Mouse (Mus musculus) urinary bladder, postnatal 10 days (tissue): ENCODE measurements around the gene Calml3.
"Not testable (repeated sequence)": the region's sequence is repeated elsewhere in the genome, so short reads cannot be mapped to it uniquely, and the experiment has no call there.

Experiments used
- DNase-seq: peaks from one replicate; pipeline ENCODE4 v3.0.0; 2022; ENCODE audit warnings: low spot score

Calml3 gene

DNA sequence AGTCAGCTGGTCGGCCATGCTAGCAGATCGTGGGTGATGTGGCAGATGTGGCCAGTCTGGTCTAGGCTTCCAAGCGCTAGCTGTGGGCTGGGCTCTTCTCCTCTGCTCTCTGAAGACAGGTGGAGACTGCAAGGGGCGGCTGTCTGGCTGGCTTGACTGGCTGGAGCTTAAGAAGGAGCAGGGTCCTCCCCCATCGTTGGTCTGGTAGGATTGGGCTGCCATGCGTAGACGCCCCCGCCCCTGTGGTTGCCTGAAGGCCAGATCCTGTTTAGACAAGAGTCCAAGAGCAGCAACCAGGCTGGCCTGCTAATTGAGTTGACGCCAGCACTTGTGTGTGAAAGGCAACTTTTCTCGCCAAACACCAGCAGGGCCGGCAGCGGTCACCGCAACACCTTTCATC lies at the start of gene Calml3:
Gene Calml3, minus strand, starts transcription at position 131 of the 400 bp plus-strand sequence.
- DNase-seq: no peak

DNA sequence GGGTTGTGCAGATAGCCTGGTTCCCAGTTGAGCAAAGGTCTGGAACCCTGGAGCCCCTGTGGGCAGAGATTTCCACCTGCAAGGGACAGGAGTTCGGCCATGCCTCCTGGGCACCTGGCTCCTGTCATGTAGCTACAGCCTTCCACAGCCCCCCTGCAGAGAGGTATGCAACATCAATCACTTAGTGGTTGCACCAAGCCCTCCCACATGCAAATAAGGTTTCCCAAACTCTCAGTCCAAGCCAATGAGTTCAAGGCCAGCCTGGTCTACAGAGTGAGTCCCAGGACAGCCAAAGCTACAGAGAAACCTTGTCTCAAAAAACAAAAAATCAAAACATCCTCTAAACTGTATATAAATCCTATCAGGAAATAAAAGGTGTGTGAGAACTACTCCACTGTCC lies 46.2 kb upstream of the Calml3 start:
- DNase-seq: no peak

DNA sequence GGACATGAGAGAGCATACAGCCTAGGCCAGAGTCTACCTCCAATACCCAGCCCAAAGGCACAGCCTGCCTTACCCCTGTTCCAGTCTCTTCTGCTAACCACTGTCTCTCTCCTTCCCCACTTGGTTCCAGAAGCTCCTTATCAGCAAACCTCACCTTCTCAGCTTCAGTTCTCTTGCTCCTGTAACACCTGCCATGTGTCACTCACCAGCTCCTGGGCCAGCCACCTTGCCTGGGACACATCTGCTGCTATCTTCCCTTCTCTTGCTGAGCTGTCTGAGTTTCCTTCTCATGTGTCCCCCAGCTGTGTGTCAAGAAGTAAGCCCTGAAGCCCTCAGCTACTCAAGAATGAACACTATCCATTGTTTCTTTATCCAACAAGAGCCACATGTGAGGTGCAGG lies 36.5 kb upstream of the Calml3 start:
- not testable (repeated sequence) for DNase-seq

DNA sequence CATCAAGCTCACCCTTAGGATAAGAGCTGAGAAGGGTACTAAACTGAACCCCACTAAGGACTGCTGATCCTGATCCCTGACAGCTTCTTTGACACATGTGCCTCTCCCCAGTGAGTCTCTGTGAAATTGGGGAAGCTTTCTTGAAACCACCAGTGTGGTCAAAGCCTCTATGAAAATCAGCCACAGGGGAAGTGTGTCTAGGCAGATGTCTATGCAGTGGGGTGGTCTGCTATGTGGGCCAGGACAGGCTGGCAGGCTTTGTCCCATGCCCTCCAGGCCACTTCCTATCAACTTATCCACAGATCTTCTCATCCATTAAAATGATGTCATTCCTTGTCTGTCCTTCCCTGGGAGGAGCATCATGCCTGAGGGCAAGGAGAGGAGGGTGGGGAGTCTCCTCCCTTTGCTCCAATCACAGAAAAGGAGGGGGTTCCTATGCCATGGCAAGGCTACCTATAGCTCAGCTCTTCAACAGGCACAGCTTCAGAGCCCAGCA lies 33.2 kb upstream of the Calml3 start, which contains the start of gene Calm4:
Gene Calm4, plus strand, starts transcription at position 446 of the 496 bp plus-strand sequence.
- not testable (repeated sequence) for DNase-seq

DNA sequence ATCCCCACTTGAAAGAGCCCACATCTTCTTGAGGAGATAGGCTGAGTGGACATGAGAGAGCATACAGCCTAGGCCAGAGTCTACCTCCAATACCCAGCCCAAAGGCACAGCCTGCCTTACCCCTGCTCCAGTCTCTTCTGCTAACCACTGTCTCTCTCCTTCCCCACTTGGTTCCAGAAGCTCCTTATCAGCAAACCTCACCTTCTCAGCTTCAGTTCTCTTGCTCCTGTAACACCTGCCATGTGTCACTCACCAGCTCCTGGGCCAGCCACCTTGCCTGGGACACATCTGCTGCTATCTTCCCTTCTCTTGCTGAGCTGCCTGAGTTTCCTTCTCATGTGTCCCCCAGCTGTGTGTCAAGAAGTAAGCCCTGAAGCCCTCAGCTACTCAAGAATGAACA lies 29.5 kb upstream of the Calml3 start:
- not testable (repeated sequence) for DNase-seq

DNA sequence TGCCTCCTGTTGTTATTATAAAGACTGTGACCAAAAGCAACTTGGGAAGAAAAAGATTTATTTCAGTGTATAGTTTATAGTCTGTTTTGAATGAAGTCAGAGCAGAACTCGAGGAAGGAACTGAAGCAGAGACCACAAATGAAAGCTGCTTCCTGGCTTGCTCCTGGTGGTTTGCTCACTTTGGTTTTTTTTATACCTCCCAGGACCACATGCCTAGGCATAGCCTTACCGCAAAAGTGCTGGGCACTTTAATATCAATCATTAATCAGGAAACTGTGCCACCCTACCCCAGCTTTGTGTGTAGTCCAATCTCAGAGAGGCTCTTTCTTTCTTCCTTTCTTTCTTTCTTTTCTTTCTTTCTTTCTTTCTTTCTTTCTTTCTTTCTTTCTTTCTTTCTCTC lies 28.3 kb upstream of the Calml3 start:
- no peak for DNase-seq

DNA sequence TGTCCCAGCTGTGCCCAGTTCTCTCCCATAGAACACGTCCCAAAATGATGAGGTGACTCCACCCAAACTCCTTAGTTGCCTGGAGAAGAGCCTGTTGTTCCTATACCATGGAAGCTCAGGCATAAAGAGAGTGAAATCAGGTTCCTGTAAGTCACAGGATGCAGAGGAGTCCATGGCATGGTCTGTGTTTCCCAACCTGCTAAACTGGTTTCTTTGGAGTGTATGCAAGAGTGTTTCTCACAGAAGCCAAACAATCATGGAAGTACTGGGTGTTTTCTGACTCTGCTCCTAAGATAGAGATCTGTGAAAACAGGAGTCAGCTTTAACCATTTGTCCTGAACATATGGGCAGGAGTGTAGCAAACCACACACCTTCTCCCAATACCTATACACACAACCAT lies 27.9 kb upstream of the Calml3 start:
- no peak for DNase-seq

DNA sequence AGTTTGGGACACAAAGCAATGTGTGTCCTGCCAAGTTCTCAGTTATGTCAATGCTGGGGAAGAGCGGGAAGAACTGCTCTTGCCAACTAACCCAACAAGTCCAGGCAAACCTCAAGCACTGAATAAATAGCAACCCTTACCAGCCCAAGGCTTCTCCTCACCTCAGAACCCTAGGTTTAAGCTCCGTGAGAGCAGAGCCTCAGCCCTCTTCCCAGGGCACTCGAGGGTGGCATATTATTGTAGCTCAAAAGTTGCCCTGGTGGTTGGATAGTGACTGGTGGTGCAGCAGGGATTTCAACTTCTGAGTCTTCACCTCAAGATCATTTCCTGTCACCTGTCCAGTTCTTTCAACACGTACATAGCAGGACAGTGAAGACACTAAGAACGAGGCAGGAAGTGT lies 27.4 kb upstream of the Calml3 start:
- no peak for DNase-seq

DNA sequence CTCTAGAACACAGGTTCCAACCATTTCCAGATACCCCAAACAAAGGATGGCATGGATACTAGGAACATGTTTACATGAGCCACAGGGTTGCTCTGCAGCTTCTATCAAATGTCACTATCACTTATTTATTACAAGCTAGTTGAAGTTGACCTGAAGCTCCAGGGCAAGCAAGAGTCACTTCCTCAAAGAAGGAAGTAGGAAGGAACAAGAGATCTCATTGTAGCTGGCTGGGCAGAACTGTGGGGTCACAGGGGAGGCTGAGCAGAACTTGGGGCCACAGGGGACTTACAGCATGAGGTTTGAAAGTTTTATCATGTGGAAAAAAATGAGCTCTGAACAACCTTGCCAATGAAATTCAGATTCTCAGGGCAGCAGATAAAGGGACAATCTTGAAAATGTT lies 21.6 kb upstream of the Calml3 start:
- no peak for DNase-seq

DNA sequence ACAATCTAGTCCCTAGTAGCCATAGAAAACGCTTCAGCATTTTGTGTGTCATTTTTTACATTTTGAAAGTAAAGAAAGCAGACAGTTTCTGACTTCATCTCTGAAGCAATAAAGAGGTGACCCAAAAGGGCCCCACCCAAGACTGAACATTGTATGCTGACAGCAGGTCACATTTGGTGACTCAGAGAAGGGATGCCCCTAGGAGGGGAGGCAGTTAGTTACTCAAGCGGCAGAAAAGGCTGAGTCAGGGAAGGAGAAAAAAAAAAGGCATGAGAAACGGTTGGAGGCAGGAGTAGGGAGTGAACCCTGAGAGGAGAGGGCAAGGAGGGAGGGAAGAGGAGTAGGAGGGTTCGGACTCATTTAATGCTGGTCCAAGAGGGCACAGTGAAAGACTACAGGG lies 18.0 kb upstream of the Calml3 start:
- no peak for DNase-seq

DNA sequence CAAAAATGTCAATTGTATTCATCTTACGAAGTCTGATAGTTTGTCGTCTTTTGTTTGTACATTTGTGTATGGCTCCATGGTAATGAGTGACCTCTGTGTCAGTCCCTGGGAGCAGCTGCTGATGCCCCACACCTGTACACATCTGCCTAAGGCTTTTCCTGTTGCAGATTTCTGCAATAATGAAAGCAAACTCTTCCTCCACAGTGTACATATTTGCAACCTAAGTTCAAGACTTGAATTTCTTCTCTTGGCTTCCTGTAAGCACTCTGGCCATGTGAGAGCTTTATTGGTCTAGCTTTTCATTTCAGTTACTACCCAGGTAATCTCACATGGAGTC lies 14.6 kb upstream of the Calml3 start:
- DNase-seq: no peak

DNA sequence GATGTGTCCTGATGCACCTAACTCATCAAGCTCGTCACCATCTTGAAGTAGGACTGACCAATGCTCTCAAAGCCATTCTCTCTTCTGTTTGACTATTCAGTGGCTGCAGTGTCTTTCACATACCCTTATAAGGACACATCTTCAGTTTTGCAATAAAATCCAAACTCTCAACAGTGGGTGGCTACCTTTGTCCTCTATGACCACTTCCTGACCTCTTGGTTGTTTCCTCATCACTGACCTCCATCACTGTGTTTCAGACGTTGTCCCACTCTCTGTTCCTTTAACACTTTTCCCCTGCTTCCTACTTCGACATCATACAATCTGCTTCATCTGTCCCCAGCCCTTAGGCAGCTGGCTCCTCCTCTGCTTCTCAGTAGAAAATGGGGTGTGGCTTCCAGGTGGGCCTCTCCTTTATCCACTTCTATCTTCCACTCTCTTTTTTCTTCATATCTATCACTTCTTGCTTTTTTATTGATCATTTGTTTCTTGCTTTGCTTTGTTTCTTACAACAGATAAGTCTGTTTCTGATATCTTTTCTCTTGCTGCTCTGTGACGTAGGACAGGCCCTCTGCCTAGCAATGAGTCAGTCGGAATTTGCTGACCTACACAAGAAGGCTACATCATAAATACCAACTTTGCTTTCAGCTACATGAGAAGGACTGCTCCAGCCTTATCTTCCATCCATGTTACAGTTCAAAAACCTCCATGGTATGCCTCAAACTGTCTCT lies 14.1 kb upstream of the Calml3 start:
- DNase-seq: no peak

DNA sequence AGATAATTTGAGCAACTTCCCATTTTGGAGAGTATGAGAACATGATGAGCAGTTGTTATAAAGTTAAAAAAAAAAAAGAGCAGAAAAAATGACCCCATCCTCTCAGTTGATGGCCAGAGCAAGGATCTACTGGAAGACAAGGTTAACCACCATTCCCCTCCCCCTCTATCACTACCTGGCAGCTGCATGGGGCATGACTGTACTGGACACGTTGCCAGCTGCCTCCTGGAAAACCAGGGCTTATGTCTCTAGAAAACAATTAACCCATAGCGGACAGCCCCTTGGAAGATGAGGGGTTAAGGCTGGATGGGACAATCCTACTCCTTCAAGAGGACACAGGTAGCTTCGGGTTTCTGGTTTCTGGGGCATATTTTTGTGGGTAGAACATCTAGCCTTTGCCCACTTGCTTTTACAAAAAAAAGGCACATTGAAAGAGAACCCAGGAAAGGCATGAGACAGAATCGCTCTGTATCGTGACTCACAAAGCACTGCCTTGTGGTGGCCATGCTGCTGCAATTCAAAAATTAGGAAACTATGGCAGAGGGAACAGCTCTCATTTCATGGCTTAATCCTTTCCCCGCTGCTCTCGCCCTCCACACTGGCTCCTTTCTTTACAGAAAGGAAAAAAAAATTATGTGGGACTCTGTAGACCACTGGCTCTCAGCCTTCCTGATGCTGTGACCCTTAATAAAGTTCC lies 3.2 kb upstream of the Calml3 start:
- no peak for DNase-seq

DNA sequence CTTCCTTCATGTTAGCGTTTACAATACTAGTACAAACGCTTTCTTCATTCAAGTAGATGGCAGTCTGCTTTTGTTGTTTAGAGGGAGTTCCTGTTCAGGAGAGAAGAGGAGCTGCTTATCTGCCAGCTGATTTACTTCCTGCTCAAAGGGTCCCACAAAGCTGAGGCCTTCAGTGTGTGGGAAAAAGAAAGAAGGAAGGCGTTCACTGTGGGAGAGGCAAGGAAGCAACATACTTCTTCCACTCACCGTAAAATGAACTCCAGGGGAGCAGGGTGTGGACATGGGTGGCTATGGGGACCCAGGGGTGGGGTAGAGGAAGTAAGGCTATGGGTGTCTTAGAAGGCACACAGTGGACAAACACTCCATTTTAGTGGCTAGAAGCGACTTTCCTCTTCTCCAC lies 1.5 kb upstream of the Calml3 start:
- DNase-seq: no peak

DNA sequence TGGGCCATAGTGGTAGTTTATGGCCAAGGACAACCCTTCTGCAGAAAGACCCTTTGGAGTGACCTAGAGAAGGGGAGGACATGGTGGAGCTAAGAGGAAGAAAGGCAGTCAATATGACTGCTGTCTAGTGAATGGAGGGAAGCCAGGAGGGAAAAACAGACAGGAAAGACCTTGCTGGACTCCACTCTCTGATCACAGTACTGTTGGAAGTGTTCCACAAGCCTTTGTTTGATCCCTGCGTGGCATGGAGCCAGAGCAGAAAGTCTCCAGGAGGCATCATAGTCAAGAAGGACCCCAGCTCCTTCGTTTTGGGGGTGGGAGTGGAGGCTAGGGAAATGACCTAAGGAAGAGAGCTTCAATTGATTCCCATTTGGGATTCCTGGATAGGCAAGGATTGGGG lies 1.0 kb upstream of the Calml3 start:
- DNase-seq: no peak

DNA sequence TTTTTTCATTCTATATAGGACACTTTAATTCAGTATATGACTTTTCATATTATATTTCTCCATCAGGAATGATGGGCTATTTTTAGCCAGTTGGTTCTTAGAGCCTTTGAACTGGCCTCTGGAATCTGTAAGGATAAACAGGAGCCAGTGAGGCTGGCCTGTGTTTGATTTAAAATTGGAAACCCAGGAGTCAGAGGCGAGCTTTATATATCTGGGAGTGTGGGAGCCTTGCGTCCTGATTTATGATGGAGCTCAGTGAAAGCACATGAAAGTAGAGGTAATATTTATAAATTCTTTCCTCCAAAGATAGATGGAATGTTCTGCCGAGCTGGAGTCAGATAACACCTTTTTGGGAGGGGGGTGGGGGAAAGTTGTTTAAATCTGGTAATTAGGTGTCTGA lies 4.7 kb downstream of the Calml3 start:
- no peak for DNase-seq

DNA sequence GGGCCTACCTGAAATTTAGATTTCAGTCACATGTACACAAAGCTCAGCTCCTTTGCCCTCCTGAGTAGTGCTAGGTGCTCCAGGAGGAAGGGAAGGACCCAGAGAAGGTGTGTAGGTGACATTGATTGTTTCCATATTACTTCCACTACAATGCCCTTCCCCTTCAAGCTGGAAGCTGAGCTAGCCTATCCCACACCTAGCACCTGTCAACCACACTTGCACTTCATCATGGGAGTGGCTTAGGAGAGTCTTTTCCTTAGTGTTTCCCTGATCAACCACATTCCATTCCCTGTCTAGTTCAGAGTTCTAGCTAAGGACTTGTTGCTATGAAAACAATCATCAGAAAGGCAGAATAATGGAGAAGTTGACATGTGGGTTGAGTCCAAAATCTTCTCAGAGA lies 5.4 kb downstream of the Calml3 start:
- DNase-seq: no peak

DNA sequence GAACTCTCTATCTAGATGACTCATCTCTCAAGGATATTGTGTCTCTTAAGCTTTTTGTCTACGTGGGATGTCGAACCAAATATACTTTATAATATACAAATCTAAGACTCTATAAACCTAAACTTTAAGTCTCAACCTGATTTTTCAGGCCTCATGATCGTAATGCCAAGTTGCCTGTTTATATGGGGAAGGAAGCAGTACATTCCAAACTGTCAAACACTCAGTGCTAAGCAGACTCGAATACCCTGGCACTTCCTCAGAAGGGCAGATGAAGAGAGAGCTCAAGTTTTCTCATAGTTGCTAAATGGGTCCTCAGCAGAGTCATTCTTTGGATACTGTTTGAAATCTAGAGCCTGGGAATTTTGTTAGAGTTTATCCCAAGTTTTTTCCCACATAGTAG lies 7.5 kb downstream of the Calml3 start:
- DNase-seq: no peak

DNA sequence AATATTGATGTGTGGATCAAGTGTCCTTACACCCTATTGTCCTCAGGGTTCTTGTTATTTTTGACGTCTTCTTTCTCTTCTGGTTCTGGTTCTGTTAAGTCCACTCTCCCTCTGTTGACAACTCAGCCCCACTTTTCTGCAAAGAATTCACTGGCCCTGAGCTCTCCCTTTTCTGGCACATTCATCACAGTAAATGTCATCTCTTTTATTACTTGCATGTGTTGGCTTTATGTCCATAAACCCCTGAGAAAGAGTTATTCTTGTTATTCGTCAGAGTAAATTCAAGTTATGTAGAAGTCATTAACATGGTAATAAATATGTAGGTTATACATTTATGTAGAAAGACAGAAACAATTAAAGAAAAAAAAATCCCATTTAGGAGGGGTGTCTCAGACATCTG lies 14.6 kb downstream of the Calml3 start:
- no peak for DNase-seq

DNA sequence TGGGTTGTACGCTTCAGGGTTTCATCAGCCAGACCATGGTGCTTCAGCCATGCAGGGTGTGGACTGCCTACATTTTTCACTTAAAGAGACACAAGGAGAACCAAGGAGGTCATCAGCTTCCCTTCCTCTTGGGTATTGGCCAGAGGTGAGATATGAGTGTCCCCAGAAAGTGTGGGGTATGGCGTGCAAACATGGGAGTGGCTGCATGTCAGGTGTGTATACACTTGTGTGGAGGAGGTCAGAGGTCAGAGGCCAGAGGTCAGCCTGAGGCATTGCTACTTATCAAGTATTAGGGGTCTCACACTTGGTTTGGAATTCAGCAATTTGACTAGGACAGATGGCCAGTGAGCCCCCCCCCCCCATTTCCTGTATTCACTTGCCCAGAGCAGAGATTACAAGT lies 15.5 kb downstream of the Calml3 start:
- no peak for DNase-seq

DNA sequence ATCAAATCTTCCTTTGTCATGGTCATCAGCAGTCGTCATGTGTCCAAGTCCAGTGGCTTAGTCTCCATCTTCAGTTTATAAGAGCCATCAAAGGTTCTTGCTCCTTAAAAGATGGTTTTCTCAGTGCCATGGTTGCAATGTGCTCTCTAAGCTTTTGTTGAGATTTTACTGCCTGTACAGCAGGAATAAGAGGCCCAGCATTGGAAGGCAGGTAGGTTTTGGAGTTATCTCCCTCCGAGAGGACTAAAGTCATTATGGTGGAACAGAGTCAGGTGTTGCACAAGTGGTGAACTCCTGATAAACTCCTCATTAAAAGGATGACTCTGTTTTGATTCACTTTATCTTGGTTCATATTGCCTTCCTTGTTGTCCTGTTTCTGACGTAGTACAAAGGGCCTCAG lies 16.5 kb downstream of the Calml3 start:
- DNase-seq: no peak

DNA sequence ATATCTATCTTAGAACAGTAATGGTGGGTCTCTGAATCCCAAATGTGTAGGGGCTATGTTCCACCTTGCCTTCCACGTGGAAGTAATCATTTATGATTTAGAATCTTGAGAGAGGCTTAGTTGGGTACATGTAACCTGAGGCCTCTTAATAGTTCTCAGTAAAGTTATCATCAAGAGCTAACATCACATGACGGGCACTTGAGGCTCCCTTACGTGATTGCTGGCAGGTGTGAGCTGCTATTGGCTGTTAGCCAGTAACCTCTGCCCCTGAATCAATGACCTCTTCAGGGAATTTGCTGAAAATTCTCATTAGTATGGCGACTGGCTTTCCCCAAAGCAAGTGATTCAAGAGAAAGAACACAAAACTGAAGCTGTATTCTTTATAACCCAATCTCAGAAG lies 17.0 kb downstream of the Calml3 start:
- no peak for DNase-seq

DNA sequence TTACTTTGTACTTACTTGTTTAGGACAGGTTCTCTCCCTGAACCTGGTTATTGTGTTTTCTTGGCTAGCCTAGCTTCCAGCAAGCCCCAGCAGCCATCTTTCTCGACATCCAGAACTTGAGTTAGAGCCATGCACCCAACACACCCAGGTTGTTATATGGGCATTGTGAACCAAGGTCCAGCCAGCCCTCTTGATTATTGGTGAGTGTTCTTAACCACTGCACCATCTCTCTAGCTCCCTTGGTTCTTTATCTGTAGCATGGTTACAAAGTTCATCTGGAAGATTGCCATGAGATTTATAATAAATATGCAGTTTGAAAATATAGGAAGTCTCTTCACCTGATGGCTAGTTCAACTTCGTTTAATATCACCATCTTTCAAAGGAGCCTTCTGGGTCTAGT lies 20.5 kb downstream of the Calml3 start:
- DNase-seq: no peak

DNA sequence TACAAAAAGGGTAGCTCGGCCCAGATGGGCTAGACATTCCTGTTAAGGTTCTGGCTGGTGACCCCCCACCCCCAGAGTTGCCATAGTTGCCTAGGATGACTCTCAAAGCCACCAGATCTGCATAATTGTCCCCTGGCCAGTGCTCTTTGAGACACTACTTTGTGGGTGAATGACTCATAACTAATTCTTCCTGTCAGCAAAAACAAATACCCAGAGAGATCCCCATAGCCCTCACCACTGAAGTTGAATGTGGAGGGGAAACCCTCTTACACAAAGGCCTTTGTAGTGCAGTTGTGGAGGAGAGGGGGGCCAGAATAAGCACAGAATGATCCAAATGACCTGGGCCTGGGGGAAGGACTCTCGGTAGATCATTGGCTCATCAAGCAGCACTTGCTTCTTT lies 21.6 kb downstream of the Calml3 start:
- no peak for DNase-seq
